Mouse (Mus musculus) kidney, embryonic 16.5 days (tissue): ENCODE results near the gene Edem3. TPM values are rescaled to one million over a fixed set of nuclear protein-coding genes. Genes with fewer than 3 reads are reported as not detected.

Experiments used
- polyA plus RNA-seq: library from polyadenylated mRNA; unstranded; fragments of >200 nt; fragmentation: Nextera tagmentation; extraction: Ambion mirVana; gene quantifications from 2 replicates; pipeline ENCODE4 v1.2.1, GENCODE M21; 2015

Gene Edem3
- polyA plus RNA-seq, 1 experiment from 2014 or later: 16.6 TPM

Other genes starting within 250 kb of the Edem3 start
- 11.1 and 11.8 TPM in 2 replicates for gene Fam129a, start 184.2 kb upstream of the Edem3 start, polyA plus RNA-seq